Comparison of ENCODE assay signal across 10 mouse cellular contexts in the genomic region with DNA sequence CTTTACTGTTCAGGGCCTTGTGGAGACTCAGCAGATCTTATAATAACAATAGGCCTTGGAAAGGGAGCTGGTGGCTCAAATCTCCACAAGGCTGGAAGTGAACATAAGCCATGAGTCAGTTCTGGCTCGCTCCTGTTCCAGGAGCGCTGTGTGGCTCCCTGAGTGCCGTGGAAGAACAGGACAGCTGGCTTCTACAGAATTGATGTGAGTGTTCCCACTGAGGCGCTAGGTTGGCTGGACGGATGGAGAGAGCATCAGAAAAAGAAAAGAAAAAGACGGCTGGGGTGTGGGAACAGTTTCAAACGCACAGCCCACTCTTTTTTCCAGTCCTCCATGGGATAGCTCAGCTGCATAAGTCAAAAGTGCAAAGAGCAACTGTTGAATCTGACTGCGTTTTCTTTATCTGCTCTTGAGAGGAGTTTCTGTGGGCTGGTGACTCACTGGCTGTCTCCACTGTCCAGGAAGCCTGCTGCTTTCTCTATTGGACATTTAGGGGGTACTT. TPM values are rescaled to one million over a fixed set of nuclear protein-coding genes. Genes with fewer than 3 reads are reported as not detected.
DNase-seq lines count a peak whose midpoint lies in the region; ATAC-seq and TF ChIP-seq lines count a peak whose summit lies in the region.
"Had no signal": no experiment of that assay in that cellular context is flagged by ENCODE, and none has a peak within 500 bp of the region (broad histone marks: within the 10 kb centered on the region; RNA-seq: fewer than 3 reads in every experiment).

No protein-coding gene starts in this region.

- no peaks in the 10 kb centered on the region for H3K9me3 ChIP-seq in hindbrain, postnatal 0 days (ENCODE audit: low read length)
- no peaks in the 10 kb centered on the region for H3K9me3 ChIP-seq in hindbrain, embryonic 10.5 days
- no peaks in the 10 kb centered on the region for H3K9me3 ChIP-seq in heart, postnatal 0 days (replicated peaks; ENCODE audit: control insufficient read depth, low read length)
- H3K9me3 ChIP-seq in forebrain, embryonic 15.5 days = no peaks in the 10 kb centered on the region
- H3K9me3 ChIP-seq: hindbrain, embryonic 13.5 days had no signal

- H3K9ac ChIP-seq in hindbrain, postnatal 0 days (replicated peaks; ENCODE audit: low read length) = no peak overlapping the region
- H3K9ac ChIP-seq in heart, postnatal 0 days (replicated peaks; ENCODE audit: low read depth, low read length) = no peak overlapping the region
- no peak overlapping the region for H3K9ac ChIP-seq in forebrain, embryonic 15.5 days (replicated peaks)
- H3K9ac ChIP-seq: hindbrain, embryonic 13.5 days had no signal

- no peak for DNase-seq in hindbrain, postnatal 0 days (ENCODE audit: low spot score)
- no peak for DNase-seq in hindbrain, embryonic 10.5 days (ENCODE audit: low spot score)
- DNase-seq in 416B (ENCODE audit: low read depth) (peak; percentile 17), MN1 (ENCODE audit: low spot score) (no peak)
- DNase-seq in gastrocnemius, adult 18-20 months (ENCODE audit: low spot score) = peak; percentile 33
- peak; percentile 51 for DNase-seq in heart, postnatal 0 days (ENCODE audit: low spot score)
- no peak for DNase-seq in lung, postnatal 36 days
- DNase-seq: lung, postnatal 4 days had no signal

- 45% methylated on average over 8 of the region's 8 CpGs for WGBS in hindbrain, postnatal 0 days
- WGBS in hindbrain, embryonic 10.5 days = 69% methylated on average over 8 of the region's 8 CpGs
- WGBS in heart, postnatal 0 days = 22% methylated on average over 8 of the region's 8 CpGs
- WGBS in forebrain, embryonic 15.5 days = 57% methylated on average over 8 of the region's 8 CpGs

- no peak overlapping the region for H3K27ac ChIP-seq in hindbrain, postnatal 0 days
- no peak overlapping the region for H3K27ac ChIP-seq in hindbrain, embryonic 10.5 days
- H3K27ac ChIP-seq in heart, postnatal 0 days (ENCODE audit: low read depth) = peak overlapping the region; percentile 77
- H3K27ac ChIP-seq in forebrain, embryonic 15.5 days (replicated peaks) = no peak overlapping the region
- H3K27ac ChIP-seq: hindbrain, embryonic 13.5 days had no signal

- H3K4me3 ChIP-seq in hindbrain, postnatal 0 days (ENCODE audit: low read length) = no peak overlapping the region
- H3K4me3 ChIP-seq in hindbrain, embryonic 10.5 days = no peak overlapping the region
- peak overlapping the region; percentile 13; the same call in 1 of the 2 replicates for H3K4me3 ChIP-seq in heart, postnatal 0 days (ENCODE audit: low read depth, low read length)
- no peak overlapping the region for H3K4me3 ChIP-seq in forebrain, embryonic 15.5 days
- H3K4me3 ChIP-seq: hindbrain, embryonic 13.5 days had no signal

- TF ChIP-seq CTCF in hindbrain, postnatal 0 days (IDR thresholded peaks at IDR 0.05; ENCODE audit: low read depth) = no peak
- TF ChIP-seq CTCF in heart, postnatal 0 days (IDR thresholded peaks at IDR 0.05; ENCODE audit: low read depth) = no peak

- H3K4me1 ChIP-seq in hindbrain, postnatal 0 days (ENCODE audit: insufficient read depth, low read length) = no peaks in the 10 kb centered on the region
- H3K4me1 ChIP-seq in hindbrain, embryonic 10.5 days (replicated peaks) = peaks cover 9% of the 10 kb centered on the region; the same call in 1 of the 2 replicates
- H3K4me1 ChIP-seq in heart, postnatal 0 days (ENCODE audit: control insufficient read depth, insufficient read depth) = peaks cover 26% of the 10 kb centered on the region
- peaks cover 11% of the 10 kb centered on the region for H3K4me1 ChIP-seq in forebrain, embryonic 15.5 days
- H3K4me1 ChIP-seq: hindbrain, embryonic 13.5 days had no signal

- no peak for TF ChIP-seq EP300 in heart, postnatal 0 days (IDR thresholded peaks at IDR 0.05; ENCODE audit: low read depth)

- no peaks in the 10 kb centered on the region for H3K36me3 ChIP-seq in hindbrain, postnatal 0 days (ENCODE audit: insufficient read depth, low read length)
- H3K36me3 ChIP-seq in hindbrain, embryonic 10.5 days = no peaks in the 10 kb centered on the region
- 0 out of 2 replicates have a peak, but pooled peaks cover 4% of the 10 kb centered on the region for H3K36me3 ChIP-seq in heart, postnatal 0 days (replicated peaks; ENCODE audit: control insufficient read depth, insufficient read depth, low read length)
- no peaks in the 10 kb centered on the region for H3K36me3 ChIP-seq in forebrain, embryonic 15.5 days
- H3K36me3 ChIP-seq: hindbrain, embryonic 13.5 days had no signal

- no peak overlapping the region for H3K4me2 ChIP-seq in hindbrain, postnatal 0 days (ENCODE audit: low read depth, low read length)
- H3K4me2 ChIP-seq in heart, postnatal 0 days (ENCODE audit: low read depth, low read length) = peak overlapping the region; percentile 41
- no peak overlapping the region for H3K4me2 ChIP-seq in forebrain, embryonic 15.5 days (replicated peaks)
- H3K4me2 ChIP-seq: hindbrain, embryonic 13.5 days had no signal

- H3K27me3 ChIP-seq in hindbrain, postnatal 0 days (ENCODE audit: insufficient read depth, low read length) = no peaks in the 10 kb centered on the region
- H3K27me3 ChIP-seq in hindbrain, embryonic 10.5 days (ENCODE audit: insufficient read depth, poor library complexity, severe bottlenecking) = no peaks in the 10 kb centered on the region
- H3K27me3 ChIP-seq in heart, postnatal 0 days (ENCODE audit: control insufficient read depth, insufficient read depth, low read length) = no peaks in the 10 kb centered on the region
- no peaks in the 10 kb centered on the region for H3K27me3 ChIP-seq in forebrain, embryonic 15.5 days
- H3K27me3 ChIP-seq: hindbrain, embryonic 13.5 days had no signal

- ATAC-seq in hindbrain, postnatal 0 days = 0 out of 2 replicates have a peak, but pooled peaks have one; percentile 29
- peak; percentile 57 for ATAC-seq in heart, postnatal 0 days (ENCODE audit: insufficient read depth, low read depth)
- no peak for ATAC-seq in forebrain, embryonic 15.5 days (replicated peaks)

RNA-seq across cellular contexts. Expression of gene Mdfic, which starts 22.9 kb away (rescaled TPM):
- 4.2 and 8.6 TPM in 2 replicates for total RNA-seq in hindbrain, postnatal 0 days (2014; rRNA removed)
- 0.81 and 1.4 TPM in 2 replicates for polyA plus RNA-seq in hindbrain, postnatal 0 days (2015; fragmentation: Nextera tagmentation; extraction: Ambion mirVana)
- polyA plus RNA-seq in hindbrain, embryonic 10.5 days (2016; fragmentation: Nextera tagmentation; extraction: Ambion mirVana) = 4.4 and 4.5 TPM in 2 replicates
- 1 to 10 TPM; 7.5 to 10.0 TPM for total RNA-seq in gastrocnemius, adult 18-20 months (2021)
- total RNA-seq in heart, postnatal 0 days (2014; rRNA removed; ENCODE audit: low replicate concordance) = 11.1 and 16.9 TPM in 2 replicates
- 2.4 and 2.6 TPM in 2 replicates for polyA plus RNA-seq in heart, postnatal 0 days (2015; fragmentation: Nextera tagmentation; extraction: Ambion mirVana)
- polyA plus RNA-seq in forebrain, embryonic 15.5 days (2015; fragmentation: Nextera tagmentation; extraction: Ambion mirVana) = 1.2 and 2.0 TPM in 2 replicates

Comparison
In these comparisons a context has a peak if more than half of its experiments do, and no peak if none do; other contexts are left out.
1. DNase-seq: peak in 416B (single experiment), gastrocnemius, adult 18-20 months (single experiment) and heart, postnatal 0 days (single experiment); none in hindbrain, postnatal 0 days (single experiment), hindbrain, embryonic 10.5 days (single experiment), lung, postnatal 36 days (single experiment) and MN1 (single experiment).